Mouse (Mus musculus): Measurements from ENCODE around the gene Prg3. TPM values are rescaled to one million over a fixed set of nuclear protein-coding genes. Genes with fewer than 3 reads are reported as not detected.

Gene Prg3
- total RNA-seq, 4 experiments from 2014 or later: not detected

GRCm38 (mm10) chr2:85037047-85038026 lies 49.3 kb downstream of the Prg3 start, which contains the start of the genes Ssrp1 and P2rx3:
Gene Ssrp1 (plus strand): TSS chr2:85037234.
Gene P2rx3 (minus strand): TSS chr2:85037462.
- DNase-seq (ENCODE audit: low spot score in 2 of 2): peak; percentile 85 to 93

GRCm38 (mm10) chr2:85038336-85038735 lies 50.3 kb downstream of the Prg3 start:
- no peak for DNase-seq (ENCODE audit: low spot score in 2 of 2)

Other genes starting within 250 kb of the Prg3 start
- gene Gm19426, start 244.6 kb upstream of the Prg3 start, total RNA-seq (2022): 1 to 10 TPM; 1.9 to 4.2 (median 2.5) TPM
- 10 to 100 TPM in 2 of 4 experiments, 1 to 10 TPM in 2; 6.2 to 16.4 (median 10.8) TPM for gene Serping1, start 212.8 kb upstream of the Prg3 start, total RNA-seq (2022)
- 1 to 10 TPM; 5.2 to 9.3 (median 5.6) TPM for gene Ube2l6, start 189.4 kb upstream of the Prg3 start, total RNA-seq (2022)
- gene Smtnl1, start 165.6 kb upstream of the Prg3 start, total RNA-seq (2022): not detected
- 10 to 100 TPM; 44.2 to 55.4 (median 50.7) TPM for gene Timm10, start 161.2 kb upstream of the Prg3 start, total RNA-seq (2022)
- 1 to 10 TPM in 1 of 4 experiments, under 1 TPM in 2, not detected in 1; 0.34 to 1.3 (median 0.63) TPM for gene Slc43a1, start 149.4 kb upstream of the Prg3 start, total RNA-seq (2022)
- gene Rtn4rl2, start 101.5 kb upstream of the Prg3 start, total RNA-seq (2022): 10 to 100 TPM; 63.8 to 85.9 (median 79.0) TPM
- 1 to 10 TPM in 3 of 4 experiments, not detected in 1; 1.1 to 3.1 (median 2.1) TPM for gene Slc43a3, start 51.6 kb upstream of the Prg3 start, total RNA-seq (2022)
- not detected for gene Prg2, start 7.8 kb upstream of the Prg3 start, total RNA-seq (2022)
- 100 to 1,000 TPM; 111 to 137 (median 126) TPM for gene Ssrp1, start 49.0 kb downstream of the Prg3 start, total RNA-seq (2022)
- gene P2rx3, start 49.2 kb downstream of the Prg3 start, total RNA-seq (2022): 1 to 10 TPM; 2.1 to 2.6 (median 2.3) TPM
- 100 to 1,000 TPM; 160 to 169 (median 163) TPM for gene Tnks1bp1, start 59.8 kb downstream of the Prg3 start, total RNA-seq (2022)
- 1 to 10 TPM in 1 of 4 experiments, under 1 TPM in 3; 0.13 to 1.4 (median 0.59) TPM for gene Aplnr, start 148.0 kb downstream of the Prg3 start, total RNA-seq (2022)
- 10 to 100 TPM; 15.3 to 19.1 (median 16.6) TPM for gene Lrrc55, start 209.0 kb downstream of the Prg3 start, total RNA-seq (2022)

Data from layer of hippocampus, adult 8-10 months (tissue).